In genomic region chr10:9053371-9053770, GRCm38 (mm10) we compare ENCODE assay signal across 9 mouse cellular contexts.
DNase-seq lines count a peak whose midpoint lies in the region; TF ChIP-seq lines count a peak whose summit lies in the region.
"Had no signal": no experiment of that assay in that cellular context is flagged by ENCODE, and none has a peak within 500 bp of the region (broad histone marks: within the 10 kb centered on the region; RNA-seq: fewer than 3 reads in every experiment).

No protein-coding gene starts in this region.

- no peak for TF ChIP-seq POLR2A in thymus, adult 2 months (IDR thresholded peaks at IDR 0.05; ENCODE audit: control insufficient read depth, extremely low read depth, insufficient read depth, low read length, poor library complexity)

- no peaks in the 10 kb centered on the region for H3K4me1 ChIP-seq in thymus, adult 2 months (replicated peaks; ENCODE audit: control insufficient read depth, insufficient read depth, low read length)

- H3K36me3 ChIP-seq in thymus, adult 2 months (ENCODE audit: control insufficient read depth, insufficient read depth, low read length), result no peaks in the 10 kb centered on the region

- peak; percentile 3 for DNase-seq in cerebellum, adult 8-10 months
- no peak for DNase-seq in cerebellum, adult 11 months
- peak; percentile 34 to 53 for DNase-seq in layer of hippocampus, adult 2 months (ENCODE audit: low spot score in 2 of 2)
- no peak for DNase-seq in layer of hippocampus, postnatal 36 days
- DNase-seq in brain, adult 2 months (ENCODE audit: low read depth, low spot score), result peak; percentile 67
- DNase-seq in lung, postnatal 14 days, result peak; percentile 6
- no peak for DNase-seq in thymus, adult 2 months
- DNase-seq in urinary bladder, adult 2 months (ENCODE audit: low spot score), result no peak
- DNase-seq: kidney, adult 11 months had no signal

- H3K27ac ChIP-seq in layer of hippocampus, adult 2 months, result no peak overlapping the region
- no peak overlapping the region for H3K27ac ChIP-seq in thymus, adult 2 months (ENCODE audit: control insufficient read depth, insufficient read depth, low read length)

- no peak overlapping the region for H3K4me3 ChIP-seq in layer of hippocampus, adult 2 months
- no peak overlapping the region for H3K4me3 ChIP-seq in thymus, adult 2 months (ENCODE audit: control insufficient read depth, insufficient read depth, low read length)

- TF ChIP-seq CTCF in layer of hippocampus, adult 2 months (conservative IDR thresholded peaks at IDR 0.05), result peak; percentile 88
- TF ChIP-seq CTCF in thymus, adult 2 months (IDR thresholded peaks at IDR 0.05; ENCODE audit: borderline replicate concordance, control insufficient read depth, extremely low read depth, insufficient read depth, low read length, poor library complexity), result no peak

- WGBS in thymus, adult 2 months, result 60% methylated on average over 4 of the region's 4 CpGs

- H3K27me3 ChIP-seq in thymus, adult 2 months (ENCODE audit: control insufficient read depth, insufficient read depth, low read length), result no peaks in the 10 kb centered on the region

Comparison
In these comparisons a context has a peak if more than half of its experiments do, and no peak if none do; other contexts are left out.
1. DNase-seq: peak in cerebellum, adult 8-10 months (single experiment), layer of hippocampus, adult 2 months (2 of 2), brain, adult 2 months (single experiment) and lung, postnatal 14 days (single experiment); none in cerebellum, adult 11 months (single experiment), layer of hippocampus, postnatal 36 days (0 of 2), thymus, adult 2 months (single experiment) and urinary bladder, adult 2 months (single experiment).